Mouse (Mus musculus): ENCODE results near the gene Etnk1.

DNA sequence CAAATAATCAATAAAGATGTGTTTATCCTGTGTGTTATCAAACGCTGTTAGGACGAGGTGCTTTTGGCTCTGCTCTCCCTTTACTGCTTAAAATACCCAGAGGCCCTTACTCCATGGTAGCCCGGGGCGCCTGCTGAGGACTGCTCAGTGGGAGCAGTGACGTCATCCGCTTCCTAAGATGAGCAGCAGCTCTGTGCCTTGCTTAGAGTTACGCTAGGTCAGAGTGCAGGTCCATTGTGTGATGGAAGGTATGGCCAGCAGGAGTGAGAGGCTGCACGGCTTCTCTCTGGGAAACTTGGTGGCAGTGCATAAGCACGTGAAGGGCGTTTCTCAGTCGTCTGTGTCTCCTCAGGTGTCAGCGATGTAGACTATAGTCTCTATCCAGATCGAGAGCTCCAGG is 30.0 kb downstream of the Etnk1 start:
- TF ChIP-seq POLR2A (IDR thresholded peaks at IDR 0.05; ENCODE audit: extremely low read depth, insufficient read depth, low read length) (no peak), CTCF (IDR thresholded peaks at IDR 0.05; ENCODE audit: low read depth, low read length) (no peak)

Measured in liver, adult 2 months (tissue).